Comparison of ENCODE assay signal across 8 mouse cellular contexts in the genomic region with DNA sequence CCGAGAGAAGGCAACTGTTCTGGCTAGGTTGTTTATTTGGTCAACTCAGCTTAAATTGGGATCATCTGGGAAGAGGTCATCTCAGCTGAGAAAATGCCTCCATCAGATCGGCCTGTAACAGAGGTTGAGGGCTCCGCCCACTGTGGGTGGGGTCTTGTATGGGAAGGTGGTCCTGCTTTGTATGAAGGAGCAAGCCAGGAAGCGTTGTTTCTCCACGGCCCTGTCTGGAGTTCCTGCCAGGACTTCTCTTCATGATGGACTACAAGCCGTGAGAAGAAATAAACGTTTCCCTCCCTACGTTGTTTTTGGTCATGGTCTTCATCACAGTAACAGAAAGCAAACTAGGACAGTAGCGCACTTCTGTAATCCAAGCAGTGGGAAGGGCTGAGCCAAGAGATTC. TPM values are rescaled to one million over a fixed set of nuclear protein-coding genes. Genes with fewer than 3 reads are reported as not detected.
DNase-seq lines count a peak whose midpoint lies in the region; ATAC-seq and TF ChIP-seq lines count a peak whose summit lies in the region.

No protein-coding gene starts in this region.

- no peak for TF ChIP-seq CTCF in intestine, postnatal 0 days (IDR thresholded peaks at IDR 0.05; ENCODE audit: low read depth)
- no peak for TF ChIP-seq CTCF in lung, postnatal 0 days (IDR thresholded peaks at IDR 0.05)
- TF ChIP-seq CTCF in testis, adult 2 months (IDR thresholded peaks at IDR 0.05; ENCODE audit: control insufficient read depth, insufficient read depth, insufficient replicate concordance, low read depth, low read length): no peak

- H3K4me3 ChIP-seq in embryonic facial prominence, embryonic 10.5 days: peak overlapping the region; percentile 37
- no peak overlapping the region for H3K4me3 ChIP-seq in intestine, postnatal 0 days (ENCODE audit: low read depth, low read length)
- no peak overlapping the region; the same call in 1 of the 2 replicates for H3K4me3 ChIP-seq in lung, postnatal 0 days (ENCODE audit: low read depth, low read length)
- peak overlapping the region; percentile 86 for H3K4me3 ChIP-seq in testis, adult 2 months (ENCODE audit: control insufficient read depth, low read depth, low read length)

- 0 out of 2 replicates have a peak overlapping the region, but pooled peaks have one; percentile 61 for H3K27ac ChIP-seq in embryonic facial prominence, embryonic 10.5 days (replicated peaks)
- H3K27ac ChIP-seq in intestine, postnatal 0 days (ENCODE audit: low read depth, low read length): no peak overlapping the region
- H3K27ac ChIP-seq in lung, postnatal 0 days (ENCODE audit: low read length): no peak overlapping the region
- H3K27ac ChIP-seq in testis, adult 2 months (ENCODE audit: control insufficient read depth, insufficient read depth, low read depth, low read length): peak overlapping the region; percentile 44; the same call in 1 of the 2 replicates

- H3K36me3 ChIP-seq in embryonic facial prominence, embryonic 10.5 days (replicated peaks): no peaks in the 10 kb centered on the region
- H3K36me3 ChIP-seq in intestine, postnatal 0 days (ENCODE audit: control insufficient read depth, insufficient read depth): no peaks in the 10 kb centered on the region; the same call in 1 of the 2 replicates
- no peaks in the 10 kb centered on the region for H3K36me3 ChIP-seq in lung, postnatal 0 days (ENCODE audit: insufficient read depth, low read length)
- no peaks in the 10 kb centered on the region for H3K36me3 ChIP-seq in testis, adult 2 months (ENCODE audit: control insufficient read depth, insufficient read depth, low read length)

- H3K4me1 ChIP-seq in embryonic facial prominence, embryonic 10.5 days: peaks cover 50% of the 10 kb centered on the region
- no peaks in the 10 kb centered on the region; the same call in 1 of the 2 replicates for H3K4me1 ChIP-seq in intestine, postnatal 0 days (replicated peaks; ENCODE audit: control insufficient read depth, insufficient read depth, low read length)
- H3K4me1 ChIP-seq in lung, postnatal 0 days (ENCODE audit: insufficient read depth, low read depth, low read length): no peaks in the 10 kb centered on the region; the same call in 1 of the 2 replicates
- peaks cover 13% of the 10 kb centered on the region for H3K4me1 ChIP-seq in testis, adult 2 months (ENCODE audit: control insufficient read depth, insufficient read depth, low read length)

- intact Hi-C loops in heart, postnatal 36 days (cut with DNase I): no loop called here

- TF ChIP-seq EP300 in lung, postnatal 0 days (IDR thresholded peaks at IDR 0.05): no peak

- no peak for ATAC-seq in intestine, postnatal 0 days
- no peak for ATAC-seq in lung, postnatal 0 days

- peak; percentile 89 for DNase-seq in heart, adult 11 months
- DNase-seq in heart, postnatal 36 days: no peak
- peak; percentile 75 for DNase-seq in embryonic facial prominence, embryonic 10.5 days (ENCODE audit: low spot score)
- peak; percentile 14 for DNase-seq in lung, postnatal 0 days (ENCODE audit: low spot score)
- no peak for DNase-seq in layer of hippocampus, adult 11-12 months (ENCODE audit: low spot score)
- DNase-seq in layer of hippocampus, postnatal 36 days: no peak

- 6% methylated on average over 9 of the region's 9 CpGs for WGBS in embryonic facial prominence, embryonic 10.5 days
- 13% methylated on average over 9 of the region's 9 CpGs for WGBS in intestine, postnatal 0 days
- WGBS in lung, postnatal 0 days: 11% methylated on average over 9 of the region's 9 CpGs

- H3K9ac ChIP-seq in intestine, postnatal 0 days (ENCODE audit: low read depth, low read length): no peak overlapping the region
- H3K9ac ChIP-seq in lung, postnatal 0 days (replicated peaks; ENCODE audit: low read depth): no peak overlapping the region

- peak overlapping the region; percentile 43 for H3K4me2 ChIP-seq in intestine, postnatal 0 days (replicated peaks; ENCODE audit: low read depth)
- H3K4me2 ChIP-seq in lung, postnatal 0 days (replicated peaks; ENCODE audit: low read depth, low read length): peak overlapping the region; percentile 17

- no peaks in the 10 kb centered on the region for H3K27me3 ChIP-seq in embryonic facial prominence, embryonic 10.5 days (replicated peaks; ENCODE audit: low read depth, poor library complexity, severe bottlenecking)
- no peaks in the 10 kb centered on the region for H3K27me3 ChIP-seq in intestine, postnatal 0 days (replicated peaks; ENCODE audit: control insufficient read depth, insufficient read depth, low read length)
- H3K27me3 ChIP-seq in lung, postnatal 0 days (replicated peaks; ENCODE audit: insufficient read depth, low read length): no peaks in the 10 kb centered on the region
- H3K27me3 ChIP-seq in testis, adult 2 months (ENCODE audit: control insufficient read depth, insufficient read depth, low read length): no peaks in the 10 kb centered on the region

- H3K9me3 ChIP-seq in embryonic facial prominence, embryonic 10.5 days: no peaks in the 10 kb centered on the region
- H3K9me3 ChIP-seq in intestine, postnatal 0 days (ENCODE audit: control insufficient read depth): no peaks in the 10 kb centered on the region
- H3K9me3 ChIP-seq in lung, postnatal 0 days (ENCODE audit: low read length): no peaks in the 10 kb centered on the region

- TF ChIP-seq POLR2A in testis, adult 2 months (IDR thresholded peaks at IDR 0.05; ENCODE audit: control insufficient read depth, low read depth, low read length): no peak

RNA-seq across cellular contexts. Expression of a gene that starts 2.1 kb away (rescaled TPM):
- 10 to 100 TPM; 26.2 to 26.3 TPM for total RNA-seq in heart, postnatal 36 days (2021)
- polyA plus RNA-seq in embryonic facial prominence, embryonic 10.5 days (2016; fragmentation: Nextera tagmentation; extraction: Ambion mirVana): 21.4 and 23.5 TPM in 2 replicates
- 6.5 and 8.2 TPM in 2 replicates for polyA plus RNA-seq in intestine, postnatal 0 days (2015; fragmentation: Nextera tagmentation; extraction: Ambion mirVana)
- polyA plus RNA-seq in lung, postnatal 0 days (2015; fragmentation: Nextera tagmentation; extraction: Ambion mirVana): 7.3 and 8.7 TPM in 2 replicates
- 20.3 and 21.6 TPM in 2 replicates for polyA plus RNA-seq in testis, adult 2 months (2012; rRNA removed)
- total RNA-seq in layer of hippocampus, postnatal 36 days (2021): 10 to 100 TPM; 41.8 to 44.5 TPM

RNA-seq across cellular contexts. Expression of a gene that starts 17.1 kb away (rescaled TPM):
- not detected for total RNA-seq in heart, postnatal 36 days (2021)
- 2.7 and 3.9 TPM in 2 replicates for polyA plus RNA-seq in embryonic facial prominence, embryonic 10.5 days (2016; fragmentation: Nextera tagmentation; extraction: Ambion mirVana)
- 0.34 TPM in 1 of 2 replicates, not detected in the other for polyA plus RNA-seq in intestine, postnatal 0 days (2015; fragmentation: Nextera tagmentation; extraction: Ambion mirVana)
- 0.94 and 1.0 TPM in 2 replicates for polyA plus RNA-seq in lung, postnatal 0 days (2015; fragmentation: Nextera tagmentation; extraction: Ambion mirVana)
- polyA plus RNA-seq in testis, adult 2 months (2012; rRNA removed): 1.0 and 1.3 TPM in 2 replicates
- not detected for total RNA-seq in layer of hippocampus, postnatal 36 days (2021)

RNA-seq across cellular contexts. Expression of a gene that starts 55.3 kb away (rescaled TPM):
- total RNA-seq in heart, postnatal 36 days (2021): 10 to 100 TPM in 1 of 2 experiments, 1 to 10 TPM in 1; 9.6 to 11.5 TPM
- polyA plus RNA-seq in embryonic facial prominence, embryonic 10.5 days (2016; fragmentation: Nextera tagmentation; extraction: Ambion mirVana): 57.9 and 61.4 TPM in 2 replicates
- 8.4 and 8.9 TPM in 2 replicates for polyA plus RNA-seq in intestine, postnatal 0 days (2015; fragmentation: Nextera tagmentation; extraction: Ambion mirVana)
- polyA plus RNA-seq in lung, postnatal 0 days (2015; fragmentation: Nextera tagmentation; extraction: Ambion mirVana): 15.8 and 18.9 TPM in 2 replicates
- 17.3 and 17.7 TPM in 2 replicates for polyA plus RNA-seq in testis, adult 2 months (2012; rRNA removed)
- 10 to 100 TPM; 17.4 to 18.9 TPM for total RNA-seq in layer of hippocampus, postnatal 36 days (2021)

Comparison
In these comparisons a context has a peak if more than half of its experiments do, and no peak if none do; other contexts are left out.
1. DNase-seq: peak in heart, adult 11 months (single experiment), embryonic facial prominence, embryonic 10.5 days (single experiment) and lung, postnatal 0 days (single experiment); none in heart, postnatal 36 days (0 of 2), layer of hippocampus, adult 11-12 months (single experiment) and layer of hippocampus, postnatal 36 days (0 of 2).
2. H3K27ac ChIP-seq: peak in embryonic facial prominence, embryonic 10.5 days (single experiment) and testis, adult 2 months (single experiment); none in intestine, postnatal 0 days (single experiment) and lung, postnatal 0 days (single experiment).
3. H3K4me3 ChIP-seq: peak in embryonic facial prominence, embryonic 10.5 days (single experiment) and testis, adult 2 months (single experiment); none in intestine, postnatal 0 days (single experiment) and lung, postnatal 0 days (single experiment).